Mouse (Mus musculus): Measurements from ENCODE around the gene Zdhhc21.

GRCm38 (mm10) chr4:82886148-82886547 lies 26.4 kb upstream of the Zdhhc21 start:
- no peak for TF ChIP-seq CTCF (IDR thresholded peaks at IDR 0.05; ENCODE audit: extremely low read depth, insufficient read depth, insufficient read length, insufficient replicate concordance)
- TF ChIP-seq POLR2A (IDR thresholded peaks at IDR 0.05; ENCODE audit: low read depth, low read length), result no peak

All from spleen, adult 2 months (tissue).